Mouse (Mus musculus) liver, adult 2 months (tissue): ENCODE results near the gene Avl9. TPM values are rescaled to one million over a fixed set of nuclear protein-coding genes. Genes with fewer than 3 reads are reported as not detected.

ENCODE experiments used
- DNase-seq: peaks from one replicate; pipeline ENCODE4 v3.0.0-alpha.2; 2011; ENCODE audit warnings: low read depth, low spot score; ENCODE audit errors: extremely low read depth
- H3K27ac ChIP-seq: fragments of 200-500 bp; replicated peaks from 2 replicates; pipeline ENCODE4 v1.5.1; 2012; ENCODE audit warnings: low read depth, mild to moderate bottlenecking, control low read depth, inconsistent platforms, low read length; ENCODE audit not compliant: insufficient read depth
- H3K27me3 ChIP-seq: fragments of 200-500 bp; 2 replicates; pipeline ENCODE4 v1.6.1; 2012; ENCODE audit warnings: mild to moderate bottlenecking, moderate library complexity, low read length, inconsistent platforms; ENCODE audit not compliant: control insufficient read depth, insufficient read depth
- H3K36me3 ChIP-seq: fragments of 200-500 bp; 2 replicates; pipeline ENCODE4 v1.6.1; 2012; ENCODE audit warnings: low read length, inconsistent platforms; ENCODE audit not compliant: control insufficient read depth, insufficient read depth
- H3K4me1 ChIP-seq: fragments of 200-500 bp; 2 replicates; pipeline ENCODE4 v1.6.1; 2011; ENCODE audit warnings: low read length; ENCODE audit not compliant: control insufficient read depth, insufficient read depth
- H3K4me3 ChIP-seq: fragments of 200-500 bp; 2 replicates; pipeline ENCODE4 v1.5.1; 2011; ENCODE audit warnings: low read depth, mild to moderate bottlenecking, control low read depth, low read length, moderate library complexity; ENCODE audit not compliant: insufficient read depth
- H3K79me2 ChIP-seq: fragments of 200-500 bp; 2 replicates; pipeline ENCODE4 v1.6.1; 2012; ENCODE audit warnings: inconsistent platforms, mild to moderate bottlenecking, low read length, moderate library complexity; ENCODE audit not compliant: control insufficient read depth, insufficient read depth
- H3K9ac ChIP-seq: fragments of 200-500 bp; 2 replicates; pipeline ENCODE4 v1.6.1; 2012; ENCODE audit warnings: low read depth, mild to moderate bottlenecking, control low read depth, inconsistent platforms, low read length
- CTCF ChIP-seq: fragments of 200-500 bp; IDR thresholded peaks from 2 replicates; pipeline ENCODE4 v1.5.1; 2011; ENCODE audit warnings: low read depth, low read length, control low read depth
- POLR2A ChIP-seq: fragments of 200-500 bp; IDR thresholded peaks from 2 replicates; pipeline ENCODE4 v1.6.1; 2011; ENCODE audit warnings: low read length, control low read depth; ENCODE audit not compliant: insufficient read depth; ENCODE audit errors: extremely low read depth
- WGBS: fragments of 180-500 bp; shearing (Covaris S2); methylation state at CpG from one replicate; pipeline ENCODE4 v1.1.7; 2018; 5-methylcytosine and 5-hydroxymethylcytosine counted together
- polyA plus RNA-seq: library from polyadenylated mRNA; depleted of rRNA; stranded (reverse); fragments of >200 nt; gene quantifications from 2 replicates; pipeline ENCODE4 v1.2.3, GENCODE M21; 2012
- total RNA-seq: library from RNA; depleted of rRNA; stranded (reverse); fragments of >200 nt; gene quantifications from 2 replicates; pipeline ENCODE4 v1.2.3, GENCODE M21; 2014

Avl9 gene
- total and polyA plus RNA-seq, 2 experiments = 2.6 to 21.6 TPM

GRCm38 (mm10) chr6:56779636-56780035, 64.9 kb downstream of the Avl9 start:
- peaks cover 26% of the 10 kb centered on the region for H3K36me3 ChIP-seq
- H3K27me3 ChIP-seq = no peaks in the 10 kb centered on the region
- peaks cover 9% of the 10 kb centered on the region for H3K4me1 ChIP-seq
- WGBS = 95% methylated on average over 5 of the region's 5 CpGs
- H3K4me3 ChIP-seq = no peak overlapping the region
- peaks cover 11% of the 10 kb centered on the region; the same call in 1 of the 2 replicates for H3K79me2 ChIP-seq
- H3K27ac ChIP-seq = no peak overlapping the region
- no peak overlapping the region for H3K9ac ChIP-seq
- no peak for DNase-seq
- TF ChIP-seq POLR2A (no peak), CTCF (no peak)

- peak overlapping the region; percentile 76 for H3K27ac ChIP-seq
- H3K4me3 ChIP-seq = no peak overlapping the region
- H3K4me1 ChIP-seq = peaks cover 22% of the 10 kb centered on the region
- peaks cover 22% of the 10 kb centered on the region for H3K36me3 ChIP-seq
- 19% methylated on average over 4 of the region's 4 CpGs for WGBS
- DNase-seq = peak; percentile 91
- peaks cover 24% of the 10 kb centered on the region for H3K79me2 ChIP-seq
- no peaks in the 10 kb centered on the region for H3K27me3 ChIP-seq
- no peak for TF ChIP-seq POLR2A
- TF ChIP-seq CTCF = no peak
- no peak overlapping the region for H3K9ac ChIP-seq
These were observed 69.0 kb downstream of the Avl9 start for GRCm38 (mm10) chr6:56783561-56784272.

DNA sequence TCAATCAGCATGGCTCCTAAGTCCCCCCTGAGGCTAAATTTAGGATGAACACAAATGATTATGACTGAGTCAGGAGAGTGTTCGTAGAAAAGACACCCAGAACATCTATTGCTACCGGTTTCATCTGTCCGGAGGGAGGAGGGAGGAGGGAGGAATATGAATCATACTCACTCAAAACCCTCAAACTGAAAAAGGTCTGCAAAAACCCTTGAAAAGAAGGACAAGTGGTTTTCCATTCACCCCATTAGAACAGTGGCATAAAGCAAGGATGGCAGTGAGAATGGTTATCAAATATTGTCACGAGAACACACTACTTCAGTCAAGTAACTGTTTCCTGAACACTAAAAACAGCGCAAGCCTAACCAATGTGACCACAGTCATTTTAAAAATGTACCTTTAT, 70.4 kb downstream of the Avl9 start:
- TF ChIP-seq POLR2A = no peak

GRCm38 (mm10) chr6:56787668-56788067, 73.0 kb downstream of the Avl9 start:
- H3K36me3 ChIP-seq = peaks cover 10% of the 10 kb centered on the region
- no peak overlapping the region for H3K4me3 ChIP-seq
- H3K27me3 ChIP-seq = no peaks in the 10 kb centered on the region
- no peak overlapping the region for H3K9ac ChIP-seq
- no peak for DNase-seq
- H3K27ac ChIP-seq = no peak overlapping the region
- TF ChIP-seq POLR2A = no peak
- no peak for TF ChIP-seq CTCF
- 26% methylated on average over 2 of the region's 2 CpGs for WGBS
- H3K79me2 ChIP-seq = peaks cover 28% of the 10 kb centered on the region
- H3K4me1 ChIP-seq = peaks cover 34% of the 10 kb centered on the region

More for the DNA sequence above, 70.4 kb downstream of the Avl9 start:
- no peak overlapping the region for H3K9ac ChIP-seq
- H3K27ac ChIP-seq = peak overlapping the region; percentile 39; the same call in 1 of the 2 replicates
- H3K27me3 ChIP-seq = no peaks in the 10 kb centered on the region
- no peak for DNase-seq
- 66% methylated on average over 5 of the region's 5 CpGs for WGBS
- peaks cover 32% of the 10 kb centered on the region for H3K4me1 ChIP-seq
- H3K79me2 ChIP-seq = peaks cover 27% of the 10 kb centered on the region
- H3K4me3 ChIP-seq = no peak overlapping the region
- H3K36me3 ChIP-seq = peaks cover 16% of the 10 kb centered on the region

GRCm38 (mm10) chr6:56789336-56789735, 74.6 kb downstream of the Avl9 start:
- peaks cover 10% of the 10 kb centered on the region for H3K36me3 ChIP-seq
- H3K4me3 ChIP-seq = no peak overlapping the region
- TF ChIP-seq POLR2A (no peak), CTCF (no peak)
- WGBS = 47% methylated on average over 3 of the region's 3 CpGs
- H3K9ac ChIP-seq = no peak overlapping the region
- peaks cover 27% of the 10 kb centered on the region for H3K4me1 ChIP-seq
- H3K27ac ChIP-seq = no peak overlapping the region
- H3K27me3 ChIP-seq = no peaks in the 10 kb centered on the region
- peaks cover 39% of the 10 kb centered on the region for H3K79me2 ChIP-seq
- no peak for DNase-seq

DNA sequence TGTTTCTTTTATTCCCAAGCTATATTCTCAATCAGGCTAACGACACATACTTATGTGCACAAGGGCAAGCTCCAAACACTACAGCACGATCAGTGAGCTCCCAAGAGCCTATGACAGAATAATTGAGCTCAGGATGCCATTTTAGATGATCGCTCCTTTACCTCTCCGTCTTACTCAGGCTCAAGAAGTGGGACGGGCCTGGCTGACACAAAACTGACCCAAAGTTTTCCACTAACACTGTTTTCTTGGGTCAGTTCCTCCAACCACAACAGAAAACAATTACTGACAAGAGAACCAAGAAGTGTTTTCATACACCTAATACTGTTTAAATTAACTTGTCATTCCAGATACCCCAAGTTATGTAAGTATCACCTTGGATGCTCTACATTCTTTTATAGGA, 80.1 kb downstream of the Avl9 start:
- no peak overlapping the region for H3K27ac ChIP-seq
- no peaks in the 10 kb centered on the region for H3K27me3 ChIP-seq
- H3K4me1 ChIP-seq = peaks cover 12% of the 10 kb centered on the region
- no peak overlapping the region for H3K4me3 ChIP-seq
- TF ChIP-seq POLR2A = no peak
- TF ChIP-seq CTCF = no peak
- no peak overlapping the region for H3K9ac ChIP-seq
- DNase-seq = no peak
- peaks cover 32% of the 10 kb centered on the region; the same call in 1 of the 2 replicates for H3K79me2 ChIP-seq
- no peaks in the 10 kb centered on the region for H3K36me3 ChIP-seq
- 74% methylated on average over 5 of the region's 5 CpGs for WGBS
